Mouse (Mus musculus) kidney, postnatal 0 days (tissue): ENCODE measurements at regions not wholly inside any gene's neighbourhood (a gene's known extent, or its start where the extent isn't known, plus 50 kb on each side); places are given as distances from the start of the nearest gene placed in this dataset.

Experiments used
- ATAC-seq: fragments of 200-750 bp; cut with Nextera tagmentation; replicated peaks from 2 replicates; pipeline ENCODE4 v1.8.0; 2017; ENCODE audit warnings: low read depth, moderate number of reproducible peaks, moderate TSS enrichment, moderate library complexity; ENCODE audit not compliant: low FRiP score
- DNase-seq: peaks from one replicate; pipeline ENCODE4 v3.0.0-alpha.2; 2016; ENCODE audit warnings: low spot score
- H3K27ac ChIP-seq: fragments of 300-500 bp; sonication (generic); 2 replicates; pipeline ENCODE4 v1.5.1; 2014; ENCODE audit warnings: mild to moderate bottlenecking
- H3K27me3 ChIP-seq: fragments of 300-500 bp; sonication (generic); 2 replicates; pipeline ENCODE4 v1.6.1; 2014; ENCODE audit warnings: low read length, mixed read lengths; ENCODE audit not compliant: insufficient read depth
- H3K36me3 ChIP-seq: fragments of 300-500 bp; sonication (generic); 2 replicates; pipeline ENCODE4 v1.6.1; 2014; ENCODE audit warnings: low read length, mixed read lengths; ENCODE audit not compliant: insufficient read depth
- H3K4me1 ChIP-seq: fragments of 300-500 bp; sonication (generic); replicated peaks from 2 replicates; pipeline ENCODE4 v1.6.1; 2014; ENCODE audit warnings: antibody characterized with exemption, low read length, mixed read lengths; ENCODE audit not compliant: insufficient read depth
- H3K4me2 ChIP-seq: fragments of 300-500 bp; sonication (generic); 2 replicates; pipeline ENCODE4 v1.6.1; 2014; ENCODE audit warnings: mild to moderate bottlenecking, low read length, moderate library complexity, mixed read lengths
- H3K4me3 ChIP-seq: fragments of 300-500 bp; sonication (generic); replicated peaks from 2 replicates; pipeline ENCODE4 v1.5.1; 2014; ENCODE audit warnings: low read depth, low read length
- H3K9ac ChIP-seq: fragments of 300-500 bp; sonication (generic); 2 replicates; pipeline ENCODE4 v1.6.1; 2014; ENCODE audit warnings: low read depth, low read length
- H3K9me3 ChIP-seq: fragments of 300-500 bp; sonication (generic); replicated peaks from 2 replicates; pipeline ENCODE4 v1.6.1; 2016; ENCODE audit warnings: low read length, inconsistent platforms, mixed read lengths
- CTCF ChIP-seq: IDR thresholded peaks from 2 replicates; pipeline ENCODE4 v1.5.1; 2016; ENCODE audit warnings: antibody characterized with exemption, low read depth, mild to moderate bottlenecking, moderate library complexity
- WGBS: fragments of 180-500 bp; shearing (Covaris S2); extraction: QIAGEN DNeasy Blood & Tissue Kit; methylation state at CpG from one replicate; pipeline ENCODE4 v1.1.7; 2014; 5-methylcytosine and 5-hydroxymethylcytosine counted together

DNA sequence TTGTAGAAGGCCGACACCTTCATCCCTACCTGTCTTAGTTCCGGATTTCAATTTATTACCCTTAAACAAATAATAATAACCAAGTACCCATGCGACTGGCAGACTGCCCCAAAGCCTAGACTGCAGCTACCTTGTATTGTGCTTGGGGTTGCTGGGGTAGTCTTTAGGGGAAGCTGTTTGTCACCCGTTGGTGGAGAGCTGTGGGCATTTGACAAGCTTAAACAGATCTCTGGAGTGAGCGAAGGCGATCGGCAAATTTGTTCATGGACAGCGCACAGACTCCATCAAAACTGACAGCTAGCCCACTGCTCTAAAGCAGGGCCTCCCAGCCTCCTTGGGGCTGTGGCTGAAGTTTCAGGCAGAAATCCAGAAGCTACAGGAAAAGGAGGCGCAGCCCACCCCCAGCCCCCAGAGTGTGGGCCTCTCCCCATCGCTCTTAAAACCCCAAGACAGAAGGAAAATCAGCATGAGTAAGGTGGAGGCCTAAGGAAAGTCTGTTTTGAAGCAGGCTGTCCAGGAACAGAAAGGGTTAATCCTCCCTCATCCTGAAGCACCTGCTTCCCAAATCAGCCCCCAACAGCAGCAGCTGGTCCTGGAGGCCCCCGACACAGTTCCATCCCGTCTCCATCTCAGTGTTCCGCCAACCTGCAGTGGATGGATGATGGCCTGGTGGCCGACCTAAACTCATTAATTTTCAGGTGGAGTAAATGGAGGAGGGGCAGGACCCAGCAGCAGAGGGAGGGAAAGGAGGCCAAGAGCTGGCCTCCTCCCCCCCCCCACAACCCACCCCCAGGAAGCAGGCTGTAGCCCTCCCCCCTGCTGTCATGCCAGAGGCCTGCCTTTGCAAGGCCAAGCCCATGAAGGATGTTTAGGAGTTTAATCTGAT, 487.2 kb downstream of the Prss52 start:
- DNase-seq = no peak
- Histone ChIP-seq H3K4me3 (0 out of 2 replicates have a peak overlapping the region, but pooled peaks have one; percentile 16), H3K27me3 (peaks cover 46% of the 10 kb centered on the region)

DNA sequence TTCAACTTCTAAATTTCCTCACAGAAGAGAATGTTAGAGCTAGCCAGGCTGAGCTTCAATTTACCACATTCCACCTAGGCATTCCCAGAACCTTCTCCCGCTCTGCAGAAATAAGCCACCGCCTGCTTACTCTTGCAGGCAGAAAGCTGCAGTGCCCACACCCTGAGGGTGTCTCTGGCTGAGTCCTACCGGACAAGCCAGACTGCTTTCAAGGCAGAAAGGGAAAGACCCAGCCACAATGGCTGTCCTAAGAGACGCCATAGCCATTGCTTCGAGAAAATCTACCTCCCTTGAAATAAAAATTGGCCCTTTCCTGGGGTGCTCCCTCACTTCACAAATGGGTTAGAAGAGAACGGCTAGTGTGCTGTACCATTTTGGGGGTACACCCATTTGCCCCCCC, 488.1 kb downstream of the Prss52 start:
- DNase-seq (no peak), ATAC-seq (no peak)
- H3K9me3 ChIP-seq = no peaks in the 10 kb centered on the region
- H3K4me2 ChIP-seq = no peak overlapping the region
- H3K36me3 ChIP-seq = no peaks in the 10 kb centered on the region
- H3K27ac ChIP-seq = no peak overlapping the region
- peaks cover 16% of the 10 kb centered on the region for H3K4me1 ChIP-seq
- no peak for TF ChIP-seq CTCF
- peaks cover 43% of the 10 kb centered on the region for H3K27me3 ChIP-seq
- no peak overlapping the region for H3K9ac ChIP-seq
- H3K4me3 ChIP-seq = no peak overlapping the region
- 60% methylated on average over 6 of the region's 6 CpGs for WGBS

More for the DNA sequence above, 487.2 kb downstream of the Prss52 start:
- ATAC-seq = no peak
- Histone ChIP-seq H3K9me3 (no peaks in the 10 kb centered on the region), H3K9ac (no peak overlapping the region), H3K36me3 (no peaks in the 10 kb centered on the region), H3K4me1 (peaks cover 21% of the 10 kb centered on the region), H3K4me2 (no peak overlapping the region), H3K27ac (no peak overlapping the region)
- TF ChIP-seq CTCF = no peak
- WGBS = 9% methylated on average over 14 of the region's 14 CpGs

DNA sequence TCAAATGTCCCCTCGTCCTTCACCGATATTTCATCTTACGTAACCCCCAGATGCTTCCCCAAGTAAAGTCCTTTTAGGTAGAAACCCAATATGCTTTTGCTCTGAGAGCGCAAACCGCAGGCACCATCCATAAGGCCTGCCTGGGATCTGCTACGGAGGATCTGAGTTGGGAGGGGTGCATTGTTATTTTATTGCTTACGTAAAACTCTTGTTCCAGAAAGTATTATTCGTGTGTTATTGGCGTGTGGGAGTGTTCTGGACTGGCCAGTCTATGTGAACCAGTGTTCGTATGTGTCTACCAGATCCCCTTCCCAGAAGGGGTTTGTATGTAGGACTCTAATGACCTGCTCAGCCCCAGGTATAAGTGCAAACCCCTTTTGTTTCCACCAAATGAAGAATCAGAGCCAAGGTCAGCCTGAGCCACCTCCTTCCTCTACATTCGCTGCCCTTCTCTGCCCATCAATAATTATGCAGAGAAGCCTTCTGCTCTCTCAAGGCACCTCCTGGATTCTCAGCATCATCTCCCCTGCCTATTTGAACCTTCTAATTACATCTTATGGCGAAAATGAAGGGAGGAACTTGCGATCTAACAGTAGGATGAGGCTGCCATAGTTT, 488.7 kb downstream of the Prss52 start:
- Histone ChIP-seq H3K4me3 (no peak overlapping the region), H3K4me1 (peaks cover 9% of the 10 kb centered on the region; the same call in 1 of the 2 replicates), H3K36me3 (no peaks in the 10 kb centered on the region), H3K27me3 (peaks cover 37% of the 10 kb centered on the region), H3K9me3 (no peaks in the 10 kb centered on the region), H3K9ac (no peak overlapping the region), H3K4me2 (no peak overlapping the region), H3K27ac (no peak overlapping the region)
- 69% methylated on average over 13 of the region's 13 CpGs for WGBS
- ATAC-seq = no peak
- TF ChIP-seq CTCF = no peak
- no peak for DNase-seq

DNA sequence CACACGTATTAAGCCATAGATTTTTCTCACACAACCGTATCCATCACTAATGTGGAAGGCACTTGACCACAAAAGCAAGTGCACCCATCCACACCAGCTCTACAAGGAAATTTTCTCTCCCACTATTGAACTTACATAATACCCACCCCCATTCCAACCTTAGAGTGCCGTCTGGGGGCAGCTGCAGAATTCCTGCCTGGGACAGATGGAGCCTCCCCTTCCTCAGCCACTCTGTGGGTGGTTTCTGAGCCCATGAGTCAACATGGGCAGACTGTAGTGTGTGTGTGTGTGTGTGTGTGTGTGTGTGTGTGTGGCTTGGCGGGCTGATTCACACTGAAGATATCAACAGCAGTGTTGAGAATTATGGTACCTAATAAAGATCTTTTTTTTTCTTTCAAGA, 489.5 kb downstream of the Prss52 start:
- Histone ChIP-seq H3K27ac (no peak overlapping the region), H3K9me3 (no peaks in the 10 kb centered on the region), H3K36me3 (no peaks in the 10 kb centered on the region), H3K4me2 (no peak overlapping the region), H3K4me1 (0 out of 2 replicates have a peak, but pooled peaks cover 9% of the 10 kb centered on the region), H3K27me3 (peaks cover 32% of the 10 kb centered on the region), H3K4me3 (no peak overlapping the region), H3K9ac (no peak overlapping the region)
- 51% methylated on average over 4 of the region's 4 CpGs for WGBS
- DNase-seq = no peak
- ATAC-seq = no peak
- TF ChIP-seq CTCF = no peak

DNA sequence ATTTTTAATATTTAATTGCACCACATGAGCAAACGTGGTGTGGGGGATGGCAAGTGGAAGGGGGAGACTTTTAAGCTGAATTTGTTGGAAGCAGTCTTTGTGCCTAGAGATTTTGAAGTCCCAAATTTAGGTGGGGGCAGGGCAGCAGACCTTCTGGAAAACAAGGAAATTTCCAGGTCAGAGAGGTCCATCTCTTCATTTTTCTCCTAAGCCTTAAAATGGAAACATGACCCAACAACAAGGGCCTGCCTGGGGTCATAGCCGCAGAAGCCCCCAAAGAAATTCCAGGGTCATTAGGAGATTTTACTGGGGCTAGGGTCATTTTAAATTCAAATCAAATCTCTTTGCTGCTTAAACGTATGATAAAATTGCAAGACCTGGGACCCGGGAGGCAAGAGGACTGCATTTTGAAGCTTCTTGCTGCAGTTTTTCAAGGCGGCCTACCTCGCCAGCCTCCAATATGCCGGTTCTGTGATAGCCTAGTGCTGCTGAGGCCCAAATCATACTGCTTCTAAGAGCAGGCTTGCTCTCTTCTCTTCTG, 490.0 kb downstream of the Prss52 start:
- Histone ChIP-seq H3K9me3 (no peaks in the 10 kb centered on the region), H3K4me3 (no peak overlapping the region), H3K4me2 (no peak overlapping the region), H3K9ac (no peak overlapping the region), H3K36me3 (no peaks in the 10 kb centered on the region), H3K27me3 (peaks cover 28% of the 10 kb centered on the region; the same call in 1 of the 2 replicates), H3K4me1 (0 out of 2 replicates have a peak, but pooled peaks cover 9% of the 10 kb centered on the region), H3K27ac (no peak overlapping the region)
- WGBS = 61% methylated on average over 7 of the region's 7 CpGs
- no peak for TF ChIP-seq CTCF
- DNase-seq (no peak), ATAC-seq (no peak)

DNA sequence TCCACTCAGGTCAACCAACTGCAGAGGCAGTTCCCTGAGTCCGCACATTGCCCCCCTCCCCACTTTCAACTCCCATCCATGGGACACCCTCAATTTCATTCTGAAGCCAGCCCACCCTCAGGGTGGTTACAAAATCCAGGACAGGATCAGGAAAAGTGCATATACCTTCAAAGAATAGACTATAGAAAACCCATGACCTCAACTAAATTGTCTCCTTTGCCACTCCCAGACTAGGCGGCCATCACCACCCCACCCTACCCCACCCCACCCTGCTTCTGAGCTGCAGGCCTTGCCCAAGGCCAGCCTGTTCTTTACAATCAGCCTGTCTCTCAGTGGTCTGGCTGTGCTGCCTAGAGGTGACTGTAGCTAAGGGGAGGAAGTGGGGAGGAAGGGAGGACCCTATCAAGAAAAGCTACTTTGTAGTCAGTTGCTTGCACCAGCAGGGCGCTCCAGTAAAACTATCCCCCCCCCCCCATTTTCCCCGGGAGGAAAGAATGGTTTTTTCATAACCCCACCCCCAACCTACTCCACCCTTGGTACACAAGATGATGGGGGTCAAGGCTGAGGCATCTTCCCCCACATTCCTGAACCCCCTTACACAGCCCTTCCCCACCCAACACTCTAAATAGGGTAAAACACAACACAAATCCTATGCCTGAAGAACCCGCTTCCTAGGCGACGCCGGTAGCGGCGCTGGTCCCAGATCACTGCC, 490.9 kb downstream of the Prss52 start:
- Histone ChIP-seq H3K4me1 (0 out of 2 replicates have a peak, but pooled peaks cover 4% of the 10 kb centered on the region), H3K27me3 (peaks cover 20% of the 10 kb centered on the region; the same call in 1 of the 2 replicates), H3K9ac (no peak overlapping the region), H3K4me3 (no peak overlapping the region), H3K4me2 (no peak overlapping the region), H3K9me3 (no peaks in the 10 kb centered on the region), H3K27ac (no peak overlapping the region), H3K36me3 (no peaks in the 10 kb centered on the region)
- TF ChIP-seq CTCF = no peak
- 65% methylated on average over 10 of the region's 10 CpGs for WGBS
- DNase-seq (no peak), ATAC-seq (no peak)
